Mouse (Mus musculus) C2C12 (cell line): Measurements from ENCODE around the gene 9530068E07Rik. TPM values are rescaled to one million over a fixed set of nuclear protein-coding genes. Genes with fewer than 3 reads are reported as not detected.

Source experiments
- H3K27me3 ChIP-seq: one replicate; pipeline ENCODE4 v1.6.1; 2011; ENCODE audit not compliant: control insufficient read depth, insufficient read depth, insufficient read length
- H3K36me3 ChIP-seq: one replicate; pipeline ENCODE4 v1.6.1; 2011; ENCODE audit not compliant: control insufficient read depth, insufficient read depth
- H3K4me3 ChIP-seq: one replicate; pipeline ENCODE4 v1.5.1; 2011; ENCODE audit warnings: mild to moderate bottlenecking, control low read depth; ENCODE audit not compliant: poor library complexity, insufficient read depth, severe bottlenecking
- H3K79me2 ChIP-seq: one replicate; pipeline ENCODE4 v1.6.1; 2011; ENCODE audit not compliant: control insufficient read depth, insufficient read depth
- H3K79me3 ChIP-seq: one replicate; pipeline ENCODE4 v1.6.1; 2011; ENCODE audit warnings: low read depth, control low read depth
- H3ac ChIP-seq: one replicate; pipeline ENCODE3; 2011; ENCODE audit warnings: low read depth; ENCODE audit not compliant: control insufficient read depth, insufficient read length
- CEBPB ChIP-seq: IDR thresholded peaks from one replicate; pipeline ENCODE4 v1.6.1; 2011; ENCODE audit warnings: low read depth, mild to moderate bottlenecking, control low read depth, moderate library complexity
- CTCF ChIP-seq: IDR thresholded peaks from one replicate; pipeline ENCODE4 v1.5.1; 2011; ENCODE audit not compliant: control insufficient read depth, insufficient read depth, insufficient read length
- FOSL1 ChIP-seq: IDR thresholded peaks from one replicate; pipeline ENCODE4 v1.8.0; 2011; ENCODE audit warnings: mild to moderate bottlenecking, low read length; ENCODE audit not compliant: poor library complexity, insufficient read depth, severe bottlenecking
- MAX ChIP-seq: IDR thresholded peaks from one replicate; pipeline ENCODE4 v1.6.1; 2011; ENCODE audit warnings: mild to moderate bottlenecking, control low read depth
- MYOD1 ChIP-seq: IDR thresholded peaks from one replicate; pipeline ENCODE4 v1.6.1; 2011; ENCODE audit warnings: low read depth; ENCODE audit not compliant: control insufficient read depth, insufficient read length
- MYOG ChIP-seq: IDR thresholded peaks from one replicate; pipeline ENCODE4 v1.6.1; 2011; ENCODE audit not compliant: control insufficient read depth, insufficient read length; ENCODE audit errors: extremely low read depth
- USF1 ChIP-seq: IDR thresholded peaks from one replicate; pipeline ENCODE4 v1.6.1; 2011; ENCODE audit warnings: low read depth, mild to moderate bottlenecking, control low read depth, moderate library complexity
- polyA plus RNA-seq: library from polyadenylated mRNA; unstranded; fragments of >200 nt; fragmentation: generic; extraction: Trizol; gene quantifications from one replicate; pipeline ENCODE4 v1.2.1, GENCODE M21; 2012; ENCODE audit warnings: missing spikeins

9530068E07Rik gene
- polyA plus RNA-seq, 1 experiment = 111 TPM

DNA sequence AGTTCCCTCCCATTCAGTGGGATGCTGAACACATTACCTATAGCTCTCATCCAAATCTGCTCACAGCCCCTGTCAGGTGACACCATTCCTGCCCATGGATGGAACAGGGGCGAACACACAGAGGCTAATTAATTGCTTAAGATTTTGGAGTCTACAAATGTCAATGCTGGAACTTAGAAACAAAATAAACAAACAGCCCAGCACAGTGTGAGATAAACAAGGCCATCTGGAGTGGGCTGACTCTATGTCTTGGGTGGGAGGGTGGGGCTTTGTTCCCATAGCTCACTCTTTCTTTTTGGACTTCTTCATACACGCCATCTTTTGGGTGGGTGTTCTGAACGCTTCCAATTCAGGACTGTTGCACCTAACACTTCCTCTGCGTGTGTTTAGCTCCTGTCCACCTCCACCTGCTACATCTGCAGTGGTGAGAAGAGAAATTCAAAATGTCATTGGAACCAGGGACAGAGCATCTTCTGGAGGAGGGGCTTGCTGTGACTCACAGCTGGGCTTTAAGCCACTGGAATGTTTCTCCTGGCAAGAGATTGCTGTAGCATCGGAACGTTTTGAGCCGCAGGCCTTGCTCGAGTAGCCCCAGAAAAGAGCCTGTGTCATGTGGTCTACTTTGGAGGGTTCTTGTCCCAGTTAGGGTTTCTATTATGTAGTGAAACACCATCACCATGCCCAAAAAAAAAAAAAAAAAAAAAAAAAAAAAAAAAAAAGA, 37.0 kb downstream of the 9530068E07Rik start:
- peak; percentile 55 for TF ChIP-seq USF1
- TF ChIP-seq FOSL1 = peak; percentile 16
- TF ChIP-seq MYOD1 = no peak
- Histone ChIP-seq H3K4me3 (no peak overlapping the region), H3K36me3 (no peaks in the 10 kb centered on the region), H3K79me3 (no peaks in the 10 kb centered on the region), H3ac (no peak overlapping the region), H3K27me3 (no peaks in the 10 kb centered on the region), H3K79me2 (no peaks in the 10 kb centered on the region)

DNA sequence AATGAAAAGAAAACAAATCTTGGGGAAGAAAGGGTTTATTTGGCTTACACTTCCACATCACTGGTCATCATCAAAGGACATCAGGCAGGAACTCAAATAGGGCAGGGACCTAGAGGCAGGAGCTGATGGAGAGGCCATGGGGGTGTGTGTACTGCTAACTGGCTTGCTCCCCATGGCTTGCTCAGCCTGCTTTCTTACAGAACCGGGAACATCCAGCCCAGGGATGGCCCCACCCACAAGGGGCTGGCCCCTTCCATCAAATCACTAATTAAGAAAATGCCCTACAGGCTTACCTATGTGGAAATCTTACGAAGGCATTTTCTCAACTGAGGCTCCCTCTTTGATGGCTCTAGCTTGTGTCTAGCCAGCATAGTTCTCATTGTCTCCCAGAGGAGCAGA, 37.6 kb downstream of the 9530068E07Rik start:
- Histone ChIP-seq H3K79me3 (no peaks in the 10 kb centered on the region), H3ac (no peak overlapping the region)
- no peak for TF ChIP-seq FOSL1
- TF ChIP-seq MYOG = no peak
- TF ChIP-seq MYOD1 = no peak
- TF ChIP-seq USF1 = no peak
- no peak for TF ChIP-seq CEBPB
- no peak for TF ChIP-seq MAX
- no peak for TF ChIP-seq CTCF

DNA sequence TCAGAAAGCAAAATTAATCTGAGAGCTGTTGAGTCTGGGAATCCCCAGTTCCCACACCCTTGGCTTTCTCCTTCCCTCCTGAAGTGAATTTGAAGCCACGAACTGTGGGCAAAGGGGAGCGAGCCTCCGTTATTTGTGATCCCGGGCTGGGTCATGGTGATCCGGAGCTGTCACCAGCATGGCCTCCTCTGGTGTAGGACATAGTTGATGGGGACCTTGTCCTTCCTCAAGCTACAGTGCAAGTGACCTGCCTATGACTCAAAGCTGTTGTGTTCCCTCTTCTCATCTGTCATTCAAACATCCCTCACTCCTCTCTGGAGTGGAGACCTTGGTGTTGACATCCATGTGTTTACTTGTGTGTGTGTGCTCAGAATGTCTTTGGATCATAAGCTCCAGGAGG, 39.2 kb downstream of the 9530068E07Rik start:
- H3K4me3 ChIP-seq = no peak overlapping the region
- H3K79me2 ChIP-seq = no peaks in the 10 kb centered on the region
- peaks cover under 1% of the 10 kb centered on the region for H3K27me3 ChIP-seq
- no peaks in the 10 kb centered on the region for H3K36me3 ChIP-seq
- H3ac ChIP-seq = no peak overlapping the region
- TF ChIP-seq USF1 = no peak
- TF ChIP-seq MYOG = no peak
- TF ChIP-seq FOSL1 = no peak
- TF ChIP-seq CTCF = no peak
- TF ChIP-seq MAX = no peak
- no peak for TF ChIP-seq MYOD1
- TF ChIP-seq CEBPB = no peak
- H3K79me3 ChIP-seq = no peaks in the 10 kb centered on the region

More for the DNA sequence above, 37.6 kb downstream of the 9530068E07Rik start:
- H3K79me2 ChIP-seq = no peaks in the 10 kb centered on the region
- H3K36me3 ChIP-seq = no peaks in the 10 kb centered on the region
- H3K27me3 ChIP-seq = no peaks in the 10 kb centered on the region
- no peak overlapping the region for H3K4me3 ChIP-seq

GRCm38 (mm10) chr11:52437123-52437522, 40.9 kb downstream of the 9530068E07Rik start:
- H3K79me2 ChIP-seq = no peaks in the 10 kb centered on the region
- H3K4me3 ChIP-seq = no peak overlapping the region
- no peak overlapping the region for H3ac ChIP-seq
- no peak for TF ChIP-seq FOSL1
- no peak for TF ChIP-seq CEBPB
- no peak for TF ChIP-seq USF1
- TF ChIP-seq MYOD1 = no peak
- no peak for TF ChIP-seq CTCF
- TF ChIP-seq MAX = no peak
- peaks cover 9% of the 10 kb centered on the region for H3K27me3 ChIP-seq
- H3K79me3 ChIP-seq = no peaks in the 10 kb centered on the region
- no peaks in the 10 kb centered on the region for H3K36me3 ChIP-seq

DNA sequence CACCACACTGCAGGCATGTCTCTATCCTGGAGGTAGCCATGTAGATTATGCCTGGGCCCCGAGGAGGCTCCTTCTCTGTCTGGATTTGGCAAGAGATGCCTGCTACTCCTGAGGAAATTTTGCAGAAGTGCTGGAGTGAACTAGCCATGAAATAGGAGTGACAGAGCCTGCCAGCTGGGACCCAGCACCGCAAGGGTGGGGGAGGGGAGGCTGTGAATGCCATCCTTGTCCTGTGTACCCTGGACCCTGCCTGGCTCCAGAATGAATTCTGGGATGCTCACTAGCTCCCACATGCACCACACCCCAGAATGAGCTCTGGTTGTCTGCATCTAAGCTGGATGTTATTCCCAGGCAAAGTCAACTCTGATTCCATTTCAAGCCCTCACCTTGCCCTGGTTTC, 44.9 kb downstream of the 9530068E07Rik start:
- TF ChIP-seq MYOG = no peak
- H3K36me3 ChIP-seq = no peaks in the 10 kb centered on the region
- H3ac ChIP-seq = no peak overlapping the region

DNA sequence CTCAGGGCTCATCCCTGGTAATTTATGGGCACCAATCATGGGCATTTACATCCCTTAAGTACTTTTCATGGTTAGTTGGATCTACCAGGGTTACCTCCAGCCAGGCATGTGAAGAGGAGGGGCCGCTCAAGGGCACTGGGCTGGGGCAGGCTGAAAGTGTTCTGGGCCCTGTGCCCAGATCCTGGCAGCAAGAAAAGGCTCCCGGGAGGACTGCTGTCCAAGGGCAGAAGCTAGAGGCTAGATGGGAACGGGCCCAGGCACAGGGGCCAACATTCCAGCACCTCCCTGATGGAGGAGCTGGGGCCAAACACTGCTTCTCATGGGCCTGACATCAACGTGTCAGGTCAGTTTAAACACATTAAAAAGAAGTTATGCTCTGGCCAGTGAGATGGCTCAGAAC, 51.0 kb downstream of the 9530068E07Rik start:
- H3K36me3 ChIP-seq = no peaks in the 10 kb centered on the region
- H3K27me3 ChIP-seq = no peaks in the 10 kb centered on the region
- H3K4me3 ChIP-seq = no peak overlapping the region
- no peaks in the 10 kb centered on the region for H3K79me3 ChIP-seq
- H3K79me2 ChIP-seq = no peaks in the 10 kb centered on the region
- TF ChIP-seq CEBPB (no peak), CTCF (no peak), MYOD1 (no peak), FOSL1 (no peak), USF1 (no peak), MYOG (no peak), MAX (no peak)
- H3ac ChIP-seq = no peak overlapping the region

More for the DNA sequence above, 44.9 kb downstream of the 9530068E07Rik start:
- Histone ChIP-seq H3K27me3 (peaks cover 9% of the 10 kb centered on the region), H3K79me2 (no peaks in the 10 kb centered on the region), H3K79me3 (no peaks in the 10 kb centered on the region), H3K4me3 (no peak overlapping the region)
